Mouse (Mus musculus) bone marrow, adult 2 months (tissue): ENCODE measurements around the gene Lgr4.

Source experiments
- CTCF ChIP-seq: fragments of 200-500 bp; IDR thresholded peaks from 2 replicates; pipeline ENCODE4 v1.5.1; 2011; ENCODE audit warnings: low read length, control low read depth; ENCODE audit not compliant: control insufficient read depth, insufficient read depth
- POLR2A ChIP-seq: fragments of 200-500 bp; IDR thresholded peaks from 2 replicates; pipeline ENCODE4 v1.6.1; 2011; ENCODE audit warnings: low read depth, mild to moderate bottlenecking, control low read depth, low read length, borderline replicate concordance; ENCODE audit not compliant: control insufficient read depth

DNA sequence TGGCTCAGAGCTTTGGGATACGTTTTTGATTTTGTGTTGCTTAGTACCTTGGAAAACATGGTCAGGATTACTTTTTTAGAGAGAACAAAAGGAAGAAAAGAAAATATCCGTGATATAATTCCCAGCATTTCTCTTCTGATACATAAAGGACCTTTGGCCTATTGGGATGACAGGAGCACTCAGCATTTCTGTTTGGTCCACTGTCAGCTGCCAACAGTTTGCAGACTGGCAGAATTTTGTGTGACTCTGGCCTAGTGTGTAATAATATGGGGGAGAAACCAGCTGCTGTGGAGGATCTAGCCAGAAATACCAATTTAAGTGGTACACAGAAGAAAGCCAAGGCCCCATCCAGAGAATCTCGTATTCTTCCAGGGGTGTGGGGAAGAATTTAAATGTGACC lies 32.9 kb downstream of the Lgr4 start:
- no peak for TF ChIP-seq CTCF
- no peak for TF ChIP-seq POLR2A
